Mouse (Mus musculus) myocyte (in vitro differentiated cells): ENCODE results near the gene Ptx4. TPM values are rescaled to one million over a fixed set of nuclear protein-coding genes. Genes with fewer than 3 reads are reported as not detected.

Source experiments
- H3K27me3 ChIP-seq: one replicate; pipeline ENCODE4 v1.6.1; 2011; ENCODE audit not compliant: control insufficient read depth, insufficient read depth, insufficient read length
- H3K36me3 ChIP-seq: one replicate; pipeline ENCODE4 v1.6.1; 2011; ENCODE audit not compliant: control insufficient read depth, insufficient read depth
- H3K4me2 ChIP-seq: one replicate; pipeline ENCODE4 v1.6.1; 2011; ENCODE audit warnings: low read depth, control low read depth
- H3K4me3 ChIP-seq: one replicate; pipeline ENCODE4 v1.5.1; 2011; ENCODE audit warnings: mild to moderate bottlenecking, control low read depth, moderate library complexity
- H3K79me2 ChIP-seq: one replicate; pipeline ENCODE4 v1.6.1; 2011; ENCODE audit not compliant: control insufficient read depth, insufficient read depth
- H3ac ChIP-seq: one replicate; pipeline ENCODE4 v1.6.1; 2011; ENCODE audit not compliant: control insufficient read depth, insufficient read length
- CEBPB ChIP-seq: IDR thresholded peaks from 2 replicates; pipeline ENCODE4 v1.6.1; 2011; ENCODE audit warnings: mild to moderate bottlenecking, moderate library complexity; ENCODE audit not compliant: poor library complexity, insufficient read depth, severe bottlenecking
- E2F4 ChIP-seq: IDR thresholded peaks from one replicate; pipeline ENCODE4 v1.6.1; 2011; ENCODE audit warnings: mild to moderate bottlenecking, control low read depth, moderate library complexity; ENCODE audit not compliant: insufficient read depth
- MAX ChIP-seq: IDR thresholded peaks from one replicate; pipeline ENCODE4 v1.6.1; 2011; ENCODE audit warnings: low read depth, mild to moderate bottlenecking, control low read depth
- MYOD1 ChIP-seq, 3 experiments: IDR thresholded peaks; one replicate each; pipeline ENCODE4 v1.6.1; 2011; ENCODE audit warnings: control low read depth in 2 of 3, low read depth in 2 of 3, mild to moderate bottlenecking in 2 of 3, moderate library complexity in 1 of 3; ENCODE audit not compliant: insufficient read length in 2 of 3, control insufficient read depth in 1 of 3
- MYOG ChIP-seq, 3 experiments: IDR thresholded peaks; one replicate each; pipeline ENCODE4 v1.6.1; 2011; ENCODE audit warnings: control low read depth in 2 of 3, low read depth in 2 of 3, mild to moderate bottlenecking in 2 of 3; ENCODE audit not compliant: insufficient read length in 2 of 3, control insufficient read depth in 1 of 3, insufficient read depth in 1 of 3
- POLR2AphosphoS2 ChIP-seq: IDR thresholded peaks from one replicate; pipeline ENCODE4 v1.6.1; 2011; ENCODE audit warnings: low read depth, control low read depth; ENCODE audit not compliant: insufficient read length
- REST ChIP-seq: IDR thresholded peaks from one replicate; pipeline ENCODE4 v1.6.1; 2011; ENCODE audit warnings: mild to moderate bottlenecking, control low read depth, moderate library complexity; ENCODE audit not compliant: insufficient read depth, insufficient read length
- SRF ChIP-seq: IDR thresholded peaks from one replicate; pipeline ENCODE4 v1.6.1; 2011; ENCODE audit warnings: low read depth; ENCODE audit not compliant: control insufficient read depth, insufficient read length
- TCF12 ChIP-seq: IDR thresholded peaks from one replicate; pipeline ENCODE4 v1.6.1; 2011; ENCODE audit warnings: mild to moderate bottlenecking, control low read depth; ENCODE audit not compliant: poor library complexity, insufficient read depth, severe bottlenecking
- TCF3 ChIP-seq: IDR thresholded peaks from one replicate; pipeline ENCODE4 v1.6.1; 2011; ENCODE audit warnings: low read depth, control low read depth; ENCODE audit not compliant: insufficient read length
- USF1 ChIP-seq: IDR thresholded peaks from one replicate; pipeline ENCODE4 v1.6.1; 2011; ENCODE audit warnings: low read depth, mild to moderate bottlenecking, control low read depth, moderate library complexity
- polyA plus RNA-seq: library from polyadenylated mRNA; unstranded; fragments of >200 nt; fragmentation: generic; extraction: Trizol; gene quantifications from one replicate; pipeline ENCODE4 v1.2.1, GENCODE M21; 2012; ENCODE audit warnings: missing spikeins

Gene Ptx4
- polyA plus RNA-seq, 1 experiment = not detected

DNA sequence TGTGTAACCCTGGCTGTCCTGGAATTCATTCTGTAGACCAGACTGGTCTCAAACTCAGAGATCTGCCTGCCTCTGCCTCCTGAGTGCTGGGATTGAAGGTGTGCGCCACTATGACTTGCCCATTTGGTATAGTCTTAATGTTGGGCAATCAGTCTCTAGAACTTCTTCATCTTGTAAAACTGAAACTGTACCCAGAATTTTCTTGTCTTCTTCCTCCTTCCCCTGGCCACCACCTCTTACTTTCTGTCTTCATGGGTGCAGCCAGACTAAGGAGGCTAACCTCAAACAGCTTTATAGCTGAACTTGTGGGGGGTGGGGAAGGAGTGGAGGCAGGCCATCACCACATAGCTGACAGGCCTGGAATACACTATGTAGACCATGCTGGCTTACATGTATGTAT lies 18.2 kb downstream of the Ptx4 start:
- no peak overlapping the region for H3ac ChIP-seq
- H3K4me2 ChIP-seq = no peak overlapping the region
- H3K4me3 ChIP-seq = no peak overlapping the region
- H3K79me2 ChIP-seq = peaks cover 33% of the 10 kb centered on the region
- no peaks in the 10 kb centered on the region for H3K36me3 ChIP-seq
- TF ChIP-seq CEBPB (no peak), TCF12 (no peak), POLR2AphosphoS2 (no peak)
- H3K27me3 ChIP-seq = no peaks in the 10 kb centered on the region

GRCm38 (mm10) chr17:25139960-25140359 lies 19.4 kb downstream of the Ptx4 start:
- TF ChIP-seq POLR2AphosphoS2 (no peak), MAX (no peak), MYOD1 (IDR thresholded peaks at IDR 0.05; ENCODE audit: control insufficient read depth in 1 of 3, insufficient read length in 2 of 3, low read depth in 2 of 3) (no peak), CEBPB (no peak)
- no peak overlapping the region for H3ac ChIP-seq

GRCm38 (mm10) chr17:25162161-25162560 lies 41.6 kb downstream of the Ptx4 start, which contains the start of gene Ccdc154:
Gene Ccdc154, plus strand, starts transcription at chr17:25162461.
- no peaks in the 10 kb centered on the region for H3K36me3 ChIP-seq
- no peak for TF ChIP-seq CEBPB
- TF ChIP-seq TCF3 = no peak
- no peak for TF ChIP-seq SRF
- TF ChIP-seq POLR2AphosphoS2 = no peak
- no peak for TF ChIP-seq USF1
- no peak for TF ChIP-seq MAX

More at GRCm38 (mm10) chr17:25139960-25140359, 19.4 kb downstream of the Ptx4 start:
- no peak overlapping the region for H3K4me2 ChIP-seq
- H3K79me2 ChIP-seq = peaks cover 21% of the 10 kb centered on the region
- H3K36me3 ChIP-seq = no peaks in the 10 kb centered on the region
- H3K27me3 ChIP-seq = no peaks in the 10 kb centered on the region
- H3K4me3 ChIP-seq = no peak overlapping the region

GRCm38 (mm10) chr17:25163387-25163786 lies 42.8 kb downstream of the Ptx4 start:
- no peak for TF ChIP-seq MYOG (IDR thresholded peaks at IDR 0.05; ENCODE audit: control insufficient read depth in 1 of 3, insufficient read depth in 1 of 3, insufficient read length in 2 of 3, low read depth in 2 of 3)
- TF ChIP-seq POLR2AphosphoS2 = peak; percentile 69
- no peak for TF ChIP-seq TCF3
- TF ChIP-seq CEBPB = no peak
- no peaks in the 10 kb centered on the region for H3K27me3 ChIP-seq
- H3K36me3 ChIP-seq = no peaks in the 10 kb centered on the region
- no peak overlapping the region for H3ac ChIP-seq
- H3K79me2 ChIP-seq = no peaks in the 10 kb centered on the region
- no peak overlapping the region for H3K4me3 ChIP-seq
- H3K4me2 ChIP-seq = no peak overlapping the region

More at GRCm38 (mm10) chr17:25162161-25162560, 41.6 kb downstream of the Ptx4 start, which contains the start of gene Ccdc154:
- Histone ChIP-seq H3ac (no peak within 1 kb of the TSS), H3K27me3 (no peaks in the 10 kb centered on the region), H3K4me3 (no peak within 1 kb of the TSS), H3K79me2 (no peaks in the 10 kb centered on the region), H3K4me2 (no peak within 1 kb of the TSS)

- Histone ChIP-seq H3K27me3 (no peaks in the 10 kb centered on the region), H3ac (no peak overlapping the region), H3K4me3 (no peak overlapping the region), H3K79me2 (no peaks in the 10 kb centered on the region), H3K36me3 (no peaks in the 10 kb centered on the region), H3K4me2 (no peak overlapping the region)
- TF ChIP-seq TCF3 (no peak), TCF12 (no peak), MAX (no peak), E2F4 (no peak), MYOD1 (IDR thresholded peaks at IDR 0.05; ENCODE audit: control insufficient read depth in 1 of 3, insufficient read length in 2 of 3, low read depth in 2 of 3) (peak in 2 of 3 experiments; percentile 51 to 64), REST (no peak), MYOG (IDR thresholded peaks at IDR 0.05; ENCODE audit: control insufficient read depth in 1 of 3, insufficient read depth in 1 of 3, insufficient read length in 2 of 3, low read depth in 2 of 3) (no peak), POLR2AphosphoS2 (no peak)
Observed at GRCm38 (mm10) chr17:25164770-25165169, 44.2 kb downstream of the Ptx4 start.

DNA sequence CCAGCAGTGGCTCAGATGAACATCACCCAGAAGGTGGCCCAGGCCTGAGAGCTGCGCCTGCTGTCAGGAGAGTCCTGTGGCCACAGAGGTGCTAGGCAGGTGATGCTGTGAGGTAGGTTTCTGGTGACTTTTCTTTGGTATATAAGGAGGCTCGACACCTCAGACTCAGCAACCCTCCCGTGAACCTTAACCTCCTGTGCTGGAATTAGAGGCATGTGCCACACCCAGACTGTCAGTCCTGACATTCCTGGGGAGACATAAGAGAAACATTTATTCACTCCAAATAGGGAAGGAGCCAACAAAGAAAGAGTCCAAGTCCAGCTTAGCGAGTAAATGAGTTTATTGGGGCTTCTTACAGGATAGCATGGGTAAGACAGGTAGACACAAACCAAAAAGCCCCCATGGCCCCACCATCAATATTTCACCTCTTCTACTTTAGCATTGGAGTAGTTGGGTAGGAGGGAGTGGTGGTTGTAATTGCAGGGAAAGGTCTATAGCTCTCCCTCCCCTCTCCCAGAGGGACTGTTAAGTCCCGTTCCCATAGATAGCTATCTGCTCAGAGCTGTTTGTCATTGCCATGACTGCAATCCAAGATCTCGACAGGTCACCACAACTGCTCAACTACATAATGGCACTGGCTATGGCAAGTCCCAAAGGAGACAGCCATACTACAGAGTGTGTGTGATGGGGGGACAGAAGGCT lies 45.6 kb downstream of the Ptx4 start:
- TF ChIP-seq TCF3 (no peak), MYOD1 (IDR thresholded peaks at IDR 0.05; ENCODE audit: control insufficient read depth in 1 of 3, insufficient read length in 2 of 3, low read depth in 2 of 3) (peak in 1 of 3 experiments; percentile 5)

More for the DNA sequence above, 45.6 kb downstream of the Ptx4 start:
- H3K27me3 ChIP-seq = no peaks in the 10 kb centered on the region
- no peaks in the 10 kb centered on the region for H3K79me2 ChIP-seq
- H3ac ChIP-seq = no peak overlapping the region
- H3K4me2 ChIP-seq = no peak overlapping the region
- H3K36me3 ChIP-seq = no peaks in the 10 kb centered on the region
- H3K4me3 ChIP-seq = no peak overlapping the region
